Mouse (Mus musculus): ENCODE data around the gene Gpatch8.

DNA sequence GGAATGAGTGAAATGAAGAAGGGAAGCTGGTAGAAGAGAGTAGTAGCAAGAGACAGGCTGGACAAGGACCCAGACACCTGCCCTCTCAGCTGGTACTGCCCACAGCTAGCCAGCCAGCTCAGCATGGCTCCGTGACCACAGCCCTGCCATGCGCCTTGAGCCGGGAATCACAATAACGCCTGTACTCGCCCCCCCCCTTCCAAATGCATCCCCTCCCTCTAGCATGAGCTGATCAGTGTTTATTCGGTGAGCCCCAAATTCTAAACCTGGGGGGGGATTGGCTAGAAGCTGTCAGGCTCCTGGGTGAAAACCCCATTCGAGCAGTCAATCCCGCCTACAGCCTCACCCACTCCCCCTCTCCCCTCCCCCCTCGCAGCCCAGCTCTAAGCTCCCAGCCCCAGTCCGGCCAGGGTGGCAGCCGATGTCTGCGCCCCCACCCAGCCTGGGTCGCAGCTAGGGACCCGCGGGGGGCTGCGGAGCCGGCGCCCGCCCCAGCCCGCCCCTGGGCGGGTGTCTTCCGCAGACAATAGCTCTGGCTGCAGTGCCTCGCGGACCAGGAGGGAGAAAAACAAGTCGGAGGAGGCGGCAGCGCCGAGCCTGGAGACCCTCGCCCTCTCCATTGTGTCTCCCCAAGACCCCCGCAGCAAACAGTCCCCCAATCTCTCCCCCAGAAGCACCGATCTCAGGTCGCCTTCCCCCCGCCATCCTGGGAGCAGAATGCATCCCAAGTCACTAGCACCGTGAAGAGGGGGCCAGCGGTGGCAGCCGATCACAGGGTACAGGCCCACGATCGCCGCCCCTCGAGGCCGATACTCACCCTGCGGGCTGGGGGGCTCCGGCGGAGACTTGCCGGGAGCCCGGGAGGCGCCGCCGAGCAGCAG lies 109.4 kb downstream of the Gpatch8 start:
- TF ChIP-seq TAL1 (IDR thresholded peaks at IDR 0.05; ENCODE audit: low read length) (no peak), GATA1 (IDR thresholded peaks at IDR 0.05; ENCODE audit: low read length) (no peak)
